Mouse (Mus musculus) MEL (cell line): Measurements from ENCODE around the gene 1700001C19Rik. TPM values are rescaled to one million over a fixed set of nuclear protein-coding genes. Genes with fewer than 3 reads are reported as not detected.

Source experiments
- DNase-seq: peaks from one replicate; pipeline ENCODE4 v3.0.0; 2011; ENCODE audit warnings: low read depth, low spot score
- H3K27ac ChIP-seq: 2 replicates; pipeline ENCODE4 v1.5.1; 2012; ENCODE audit warnings: low read depth, mild to moderate bottlenecking, control low read depth, low read length, moderate library complexity; ENCODE audit not compliant: control insufficient read depth
- H3K27me3 ChIP-seq, 2 experiments: fragments of 150-350 bp in 1 of 2; sonication (generic) in 1 of 2; 2 replicates each; pipeline ENCODE4 v1.6.1; 2012; ENCODE audit warnings: low read length in 2 of 2, mild to moderate bottlenecking in 2 of 2, improper control_type of control experiment in 1 of 2, moderate library complexity in 1 of 2; ENCODE audit not compliant: insufficient read depth in 2 of 2, control insufficient read depth in 1 of 2
- H3K36me3 ChIP-seq, 2 experiments: 2 replicates each; pipeline ENCODE4 v1.6.1; 2012 to 2014; ENCODE audit warnings: low read length in 2 of 2, improper control_type of control experiment in 1 of 2, inconsistent platforms in 1 of 2, mild to moderate bottlenecking in 1 of 2; ENCODE audit not compliant: insufficient read depth in 2 of 2, control insufficient read depth in 1 of 2
- H3K4me1 ChIP-seq, 2 experiments: fragments of 150-350 bp in 1 of 2; sonication (generic) in 1 of 2; 2 replicates each; pipeline ENCODE4 v1.6.1; 2012; ENCODE audit warnings: low read length in 2 of 2, improper control_type of control experiment in 1 of 2, mild to moderate bottlenecking in 1 of 2; ENCODE audit not compliant: insufficient read depth in 2 of 2, control insufficient read depth in 1 of 2
- H3K4me3 ChIP-seq, 2 experiments: fragments of 150-350 bp in 1 of 2; sonication (generic) in 1 of 2; 2 replicates each; pipeline ENCODE4 v1.5.1; 2012; ENCODE audit warnings: low read depth in 2 of 2, low read length in 2 of 2, mild to moderate bottlenecking in 2 of 2, moderate library complexity in 2 of 2, control low read depth in 1 of 2, improper control_type of control experiment in 1 of 2; ENCODE audit not compliant: control insufficient read depth in 1 of 2, insufficient read depth in 1 of 2
- H3K79me2 ChIP-seq: 2 replicates; pipeline ENCODE4 v1.6.1; 2012; ENCODE audit warnings: mild to moderate bottlenecking, low read length, moderate library complexity; ENCODE audit not compliant: control insufficient read depth, poor library complexity, insufficient read depth
- H3K9ac ChIP-seq: 2 replicates; pipeline ENCODE4 v1.6.1; 2012; ENCODE audit warnings: low read depth, mild to moderate bottlenecking, control low read depth, low read length, moderate library complexity; ENCODE audit not compliant: control insufficient read depth, poor library complexity, severe bottlenecking
- H3K9me3 ChIP-seq: fragments of 150-350 bp; sonication (generic); replicated peaks from 2 replicates; pipeline ENCODE4 v1.6.1; 2012; ENCODE audit warnings: mild to moderate bottlenecking, low read length, improper control_type of control experiment, moderate library complexity; ENCODE audit not compliant: insufficient read depth
- CTCF ChIP-seq, 3 experiments: IDR thresholded peaks in 2 of 3; conservative IDR thresholded peaks in 1 of 3; 2 replicates each; pipeline ENCODE4 v1.5.1; 2011 to 2012; ENCODE audit warnings: low read length in 3 of 3, low read depth in 2 of 3, mild to moderate bottlenecking in 2 of 3, improper control_type of control experiment in 1 of 3, inconsistent platforms in 1 of 3, mixed read lengths in 1 of 3, moderate library complexity in 1 of 3; ENCODE audit not compliant: control insufficient read depth in 1 of 3, insufficient read depth in 1 of 3, poor library complexity in 1 of 3, severe bottlenecking in 1 of 3
- GATA1 ChIP-seq: IDR thresholded peaks from 2 replicates; pipeline ENCODE4 v1.6.1; 2011; ENCODE audit warnings: low read depth, low read length, improper control_type of control experiment
- HCFC1 ChIP-seq: IDR thresholded peaks from 2 replicates; pipeline ENCODE4 v1.6.1; 2012; ENCODE audit warnings: low read depth, mild to moderate bottlenecking, inconsistent platforms, low read length, improper control_type of control experiment, moderate library complexity
- JUND ChIP-seq: IDR thresholded peaks from 2 replicates; pipeline ENCODE4 v1.6.1; 2011; ENCODE audit warnings: low read depth, mild to moderate bottlenecking, improper control_type of control experiment, low read length
- KAT2A ChIP-seq: conservative IDR thresholded peaks from 2 replicates; pipeline ENCODE4 v1.6.1; 2012; ENCODE audit warnings: low read depth, low read length, improper control_type of control experiment, inconsistent platforms
- MAFK ChIP-seq: IDR thresholded peaks from 2 replicates; pipeline ENCODE4 v1.6.1; 2011; ENCODE audit warnings: low read depth, mild to moderate bottlenecking, low read length, improper control_type of control experiment, borderline replicate concordance
- MAX ChIP-seq: IDR thresholded peaks from 2 replicates; pipeline ENCODE4 v1.6.1; 2011; ENCODE audit warnings: low read length, improper control_type of control experiment
- MXI1 ChIP-seq: IDR thresholded peaks from 2 replicates; pipeline ENCODE4 v1.6.1; 2011; ENCODE audit warnings: mild to moderate bottlenecking, low read depth, low read length, improper control_type of control experiment
- NELFE ChIP-seq: IDR thresholded peaks from 2 replicates; pipeline ENCODE4 v1.6.1; 2011; ENCODE audit warnings: low read depth, low read length, improper control_type of control experiment
- POLR2A ChIP-seq, 2 experiments: IDR thresholded peaks; 2 replicates each; pipeline ENCODE4 v1.6.1; 2011 to 2012; ENCODE audit warnings: low read length in 2 of 2, mild to moderate bottlenecking in 2 of 2, control low read depth in 1 of 2, improper control_type of control experiment in 1 of 2, low read depth in 1 of 2, moderate library complexity in 1 of 2; ENCODE audit not compliant: control insufficient read depth in 1 of 2, insufficient read depth in 1 of 2, poor library complexity in 1 of 2
- POLR2AphosphoS5 ChIP-seq: IDR thresholded peaks from 2 replicates; pipeline ENCODE4 v1.6.1; 2012; ENCODE audit warnings: low read depth, borderline replicate concordance, mild to moderate bottlenecking, inconsistent platforms, low read length, moderate library complexity, mixed read lengths
- RAD21 ChIP-seq: IDR thresholded peaks from 2 replicates; pipeline ENCODE4 v1.6.1; 2011; ENCODE audit warnings: mild to moderate bottlenecking, low read depth, low read length, improper control_type of control experiment
- RCOR1 ChIP-seq: IDR thresholded peaks from 2 replicates; pipeline ENCODE4 v1.6.1; 2012; ENCODE audit warnings: low read depth, mild to moderate bottlenecking, inconsistent platforms, low read length, improper control_type of control experiment
- SIN3A ChIP-seq: IDR thresholded peaks from 2 replicates; pipeline ENCODE4 v1.6.1; 2012; ENCODE audit warnings: low read length, improper control_type of control experiment, inconsistent platforms
- SMC3 ChIP-seq: IDR thresholded peaks from 2 replicates; pipeline ENCODE4 v1.6.1; 2011; ENCODE audit warnings: low read depth, low read length, improper control_type of control experiment
- TAL1 ChIP-seq: IDR thresholded peaks from 2 replicates; pipeline ENCODE4 v1.6.1; 2012; ENCODE audit warnings: mild to moderate bottlenecking, inconsistent platforms, low read length, moderate library complexity, mixed read lengths
- TCF12 ChIP-seq: IDR thresholded peaks from 2 replicates; pipeline ENCODE4 v1.6.1; 2014; ENCODE audit warnings: low read depth, mild to moderate bottlenecking, inconsistent platforms, low read length, improper control_type of control experiment, moderate library complexity
- USF1 ChIP-seq: IDR thresholded peaks from 2 replicates; pipeline ENCODE4 v1.6.1; 2014; ENCODE audit warnings: low read depth, mild to moderate bottlenecking, inconsistent platforms, low read length, improper control_type of control experiment, moderate library complexity
- ZC3H11A ChIP-seq: IDR thresholded peaks from 2 replicates; pipeline ENCODE4 v1.6.1; 2012; ENCODE audit warnings: low read depth, mild to moderate bottlenecking, inconsistent platforms, low read length, improper control_type of control experiment
- ZMIZ1 ChIP-seq: IDR thresholded peaks from 2 replicates; pipeline ENCODE4 v1.6.1; 2012; ENCODE audit warnings: low read depth, mild to moderate bottlenecking, inconsistent platforms, low read length, improper control_type of control experiment, moderate library complexity
- polyA plus RNA-seq, 2 experiments: library from polyadenylated mRNA; stranded (reverse) in 1 of 2; unstranded in 1 of 2; fragments of >175 nt in 1 of 2; fragments of >200 nt in 1 of 2; gene quantifications; 2 replicates each; pipeline versions ENCODE4 v1.2.1 to v1.2.4; 2012; ENCODE audit warnings: low replicate concordance in 2 of 2, low read depth in 1 of 2; ENCODE audit not compliant: insufficient read length in 2 of 2, insufficient read depth in 1 of 2, missing spikeins in 1 of 2
- total RNA-seq: library from RNA; depleted of rRNA; stranded (reverse); fragments of 300-350 nt; gene quantifications from 2 replicates; pipeline ENCODE4 v1.2.3, GENCODE M21; 2012

1700001C19Rik gene
- total and polyA plus RNA-seq, 3 experiments: not detected

- H3K4me1 ChIP-seq: no peaks in the 10 kb centered on the region
Observed at GRCm38 (mm10) chr17:47430815-47431214, 6.4 kb downstream of the 1700001C19Rik start.

DNA sequence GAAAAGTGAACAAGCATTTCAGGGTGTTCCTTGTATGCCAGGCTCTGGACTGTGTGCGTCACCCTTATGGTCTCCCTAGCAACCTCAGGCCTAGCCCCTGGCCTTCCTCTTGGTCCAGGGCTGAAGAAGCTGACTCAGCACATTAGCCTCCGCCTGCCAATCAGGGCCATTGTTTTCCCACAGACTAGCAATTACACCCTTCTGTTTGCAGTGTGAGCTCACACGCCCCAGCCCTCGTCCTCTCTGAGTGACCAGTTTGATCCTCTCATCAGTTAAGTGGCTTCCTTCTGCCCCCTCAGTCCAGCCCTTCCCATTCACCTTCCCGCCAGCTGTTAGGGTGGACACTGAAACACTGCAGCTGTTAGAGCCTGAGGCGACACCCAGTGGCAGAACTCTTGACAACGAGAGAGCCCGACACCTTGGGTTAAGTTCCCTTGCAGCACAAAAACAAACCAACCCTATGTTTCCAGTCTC is 8.3 kb downstream of the 1700001C19Rik start:
- H3K9me3 ChIP-seq: no peaks in the 10 kb centered on the region
- no peaks in the 10 kb centered on the region; a peak in 1 of 4 replicates for H3K4me1 ChIP-seq
- no peak overlapping the region for H3K9ac ChIP-seq
- H3K36me3 ChIP-seq: no peaks in the 10 kb centered on the region
- H3K79me2 ChIP-seq: no peaks in the 10 kb centered on the region
- peaks cover 0 to 2% of the 10 kb centered on the region in 2 experiments; a peak in 1 of 4 replicates for H3K27me3 ChIP-seq
- DNase-seq: peak; percentile 10
- no peak overlapping the region for H3K4me3 ChIP-seq
- H3K27ac ChIP-seq: no peak overlapping the region
- TF ChIP-seq TCF12 (no peak), MAX (no peak), NELFE (no peak), KAT2A (no peak), POLR2AphosphoS5 (no peak), USF1 (no peak), RAD21 (peak; percentile 11), POLR2A (IDR thresholded peaks at IDR 0.05; ENCODE audit: control insufficient read depth in 1 of 2, insufficient read depth in 1 of 2, low read depth in 1 of 2, low read length in 2 of 2, poor library complexity in 1 of 2) (no peak), SMC3 (peak; percentile 27; the same call in 1 of the 2 replicates), ZMIZ1 (no peak), MAFK (peak; percentile 77), GATA1 (no peak), RCOR1 (no peak), SIN3A (no peak), TAL1 (no peak), CTCF (IDR thresholded peaks at IDR 0.05 in 2 of 3, conservative IDR thresholded peaks at IDR 0.05 in 1 of 3; ENCODE audit: control insufficient read depth in 1 of 3, insufficient read depth in 1 of 3, low read depth in 2 of 3, low read length in 3 of 3, poor library complexity in 1 of 3, severe bottlenecking in 1 of 3) (peak in 2 of 3 experiments; percentile 33 to 37; a peak in 4 of 6 replicates)
- TF ChIP-seq, all 39 proteins: peak for 4

More at GRCm38 (mm10) chr17:47430815-47431214, 6.4 kb downstream of the 1700001C19Rik start:
- Histone ChIP-seq H3K27ac (no peak overlapping the region), H3K27me3 (peaks cover 0 to 2% of the 10 kb centered on the region in 2 experiments; a peak in 1 of 4 replicates), H3K9me3 (no peaks in the 10 kb centered on the region), H3K4me3 (no peak overlapping the region), H3K36me3 (no peaks in the 10 kb centered on the region), H3K79me2 (no peaks in the 10 kb centered on the region), H3K9ac (no peak overlapping the region)
- DNase-seq: peak; percentile 55
- TF ChIP-seq MXI1 (no peak), CTCF (IDR thresholded peaks at IDR 0.05 in 2 of 3, conservative IDR thresholded peaks at IDR 0.05 in 1 of 3; ENCODE audit: control insufficient read depth in 1 of 3, insufficient read depth in 1 of 3, low read depth in 2 of 3, low read length in 3 of 3, poor library complexity in 1 of 3, severe bottlenecking in 1 of 3) (peak; percentile 20 to 72 (median 32); a peak in 4 of 6 replicates), HCFC1 (no peak), ZC3H11A (peak; percentile 34; the same call in 1 of the 2 replicates), JUND (no peak), RAD21 (peak; percentile 52), SMC3 (peak; percentile 78)
